Mouse (Mus musculus) kidney, postnatal 14 days (tissue): ENCODE results near the gene St6galnac3.

Experiments
- DNase-seq: peaks from one replicate; pipeline ENCODE4 v3.0.0; 2022; ENCODE audit warnings: mixed read lengths

Gene St6galnac3

DNA sequence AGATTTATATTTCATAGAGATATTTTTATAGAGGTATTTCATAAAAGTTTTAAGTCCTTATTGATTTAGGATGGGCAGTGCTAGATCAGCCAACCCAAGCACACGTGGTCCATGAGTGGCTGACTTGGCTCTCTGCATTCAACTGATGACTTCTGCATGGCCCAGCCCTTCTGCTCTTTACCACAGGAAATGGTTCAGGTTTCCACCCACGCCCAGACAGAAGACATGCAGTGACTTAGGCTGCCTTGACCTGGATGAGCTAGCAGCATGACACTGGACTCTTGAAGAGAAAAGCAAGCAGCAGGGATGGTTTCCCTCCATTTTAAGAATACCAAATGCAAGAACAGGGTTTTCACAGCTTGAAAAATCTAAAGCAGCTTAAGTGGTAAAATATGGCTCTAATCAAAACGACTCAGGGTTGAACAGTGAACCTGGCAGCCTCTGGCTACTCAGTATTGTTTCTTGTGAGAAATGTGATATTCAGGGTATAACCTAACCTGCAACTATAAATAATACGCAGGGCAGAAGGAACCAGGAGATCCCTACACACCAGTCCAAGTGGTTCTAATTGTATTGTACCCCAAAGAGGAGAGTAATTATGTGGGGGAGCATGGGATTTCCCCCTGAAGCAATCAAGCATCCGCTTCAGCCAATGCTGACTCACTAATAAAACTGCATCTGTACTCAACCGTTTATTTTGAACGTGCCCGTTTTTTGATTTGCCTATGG lies 448.7 kb downstream of the St6galnac3 start:
- DNase-seq = no peak

DNA sequence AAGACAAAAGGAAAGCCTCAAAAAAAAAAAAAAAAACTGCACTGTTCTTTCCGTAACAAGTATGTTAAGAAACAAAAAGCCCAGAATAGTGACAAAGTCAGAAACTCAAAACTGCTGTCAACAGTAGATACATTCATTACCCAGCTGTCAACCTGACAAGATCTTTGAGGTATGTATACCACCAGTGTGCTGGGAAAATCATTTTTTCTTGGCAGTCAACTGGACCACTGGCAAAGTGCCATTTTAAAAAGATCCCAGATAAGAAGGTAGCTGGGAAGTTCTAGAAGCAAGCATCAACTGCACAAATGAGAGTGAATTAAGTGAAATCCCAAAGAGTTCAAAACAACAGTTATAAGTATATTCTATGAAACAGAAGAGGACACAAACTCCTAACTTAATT lies 452.7 kb downstream of the St6galnac3 start:
- DNase-seq = peak; percentile 15

DNA sequence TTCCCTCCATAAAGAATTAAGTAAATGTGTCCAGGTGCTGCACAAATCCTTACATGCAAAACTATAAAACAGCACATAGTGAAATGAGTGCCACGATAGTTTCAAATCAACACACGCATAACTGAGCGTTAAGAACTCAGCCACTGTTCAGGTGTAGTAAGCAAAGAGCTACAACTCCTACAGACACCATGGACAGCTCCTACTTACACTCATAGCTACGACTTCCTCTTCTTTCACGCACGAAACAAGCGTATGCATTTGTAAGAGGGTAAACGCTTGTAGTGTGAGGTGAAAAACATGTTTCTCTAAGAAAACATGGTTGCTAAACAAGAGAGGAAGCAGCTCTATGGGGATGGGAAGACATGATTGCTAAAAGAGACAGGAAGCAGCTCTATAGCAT lies 457.6 kb downstream of the St6galnac3 start:
- no peak for DNase-seq

DNA sequence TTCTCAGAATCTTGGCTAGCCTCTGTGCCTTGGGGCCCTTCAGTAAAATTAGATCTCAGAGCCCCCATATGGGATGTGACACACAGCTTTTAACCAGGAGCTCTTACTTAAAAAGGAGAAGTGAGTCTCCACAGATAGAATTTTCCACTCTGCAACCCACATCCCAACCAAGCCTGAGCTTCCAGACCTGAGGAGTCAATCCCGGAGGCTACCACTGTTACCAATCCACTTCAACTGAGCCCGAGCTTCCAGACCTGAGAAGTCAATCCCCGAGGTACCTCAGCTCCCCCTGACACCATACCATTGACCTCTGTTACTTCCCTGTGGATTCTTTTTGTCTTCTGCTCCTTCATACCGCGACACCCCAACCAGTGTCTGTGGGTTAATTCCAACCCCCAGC lies 463.0 kb downstream of the St6galnac3 start:
- no peak for DNase-seq

DNA sequence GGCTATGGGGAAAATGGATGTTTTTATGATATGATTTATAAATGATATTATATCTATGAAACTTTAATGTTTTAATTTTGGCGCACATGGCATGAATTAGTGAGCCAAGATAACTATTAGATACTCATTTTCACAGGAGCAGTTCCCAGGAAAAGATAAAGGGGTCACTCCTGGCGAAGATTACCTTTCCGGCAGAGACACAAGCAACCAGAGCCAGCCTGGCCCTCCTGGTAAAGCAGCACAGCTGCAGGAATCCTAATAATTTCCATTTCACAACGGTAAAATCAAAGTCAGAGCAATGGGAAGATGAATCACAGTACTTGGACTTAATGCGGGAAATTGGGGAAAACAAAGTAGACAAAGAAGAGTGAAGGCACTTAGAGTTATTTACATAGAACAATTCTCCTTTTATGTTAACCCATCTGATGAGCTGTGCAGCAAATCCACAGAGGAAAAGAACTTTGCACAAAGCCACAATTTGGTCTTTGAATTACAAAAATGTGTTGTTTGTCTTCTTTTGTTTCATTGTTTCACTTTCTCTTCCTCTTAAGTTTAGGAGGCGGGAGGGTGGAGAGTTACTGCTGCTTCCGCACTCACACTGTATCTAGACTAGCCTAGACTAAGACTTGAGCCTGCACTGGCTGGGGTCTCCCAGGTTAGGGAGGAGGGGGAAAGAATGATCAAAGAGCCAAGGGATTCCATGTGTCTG lies 464.6 kb downstream of the St6galnac3 start:
- no peak for DNase-seq

DNA sequence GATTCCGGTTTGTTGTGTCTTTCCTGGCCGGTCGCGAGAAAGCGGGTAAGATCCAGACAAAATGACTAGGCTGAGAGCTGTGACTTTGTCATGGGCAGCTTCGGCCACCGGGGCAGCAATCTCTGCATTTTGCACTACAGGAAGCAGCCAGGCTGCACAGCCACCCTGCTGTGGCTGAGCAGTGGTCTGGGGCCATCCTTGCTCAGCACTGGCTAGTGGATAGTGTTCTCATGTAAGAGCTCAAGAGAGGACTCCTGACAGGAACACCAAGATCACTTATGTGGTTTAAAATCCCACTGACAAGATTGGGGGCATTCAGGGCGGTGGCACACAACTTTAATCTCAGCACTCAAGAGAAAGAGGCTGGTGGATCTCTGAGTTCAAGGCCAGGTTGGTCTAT lies 469.1 kb downstream of the St6galnac3 start:
- no peak for DNase-seq

DNA sequence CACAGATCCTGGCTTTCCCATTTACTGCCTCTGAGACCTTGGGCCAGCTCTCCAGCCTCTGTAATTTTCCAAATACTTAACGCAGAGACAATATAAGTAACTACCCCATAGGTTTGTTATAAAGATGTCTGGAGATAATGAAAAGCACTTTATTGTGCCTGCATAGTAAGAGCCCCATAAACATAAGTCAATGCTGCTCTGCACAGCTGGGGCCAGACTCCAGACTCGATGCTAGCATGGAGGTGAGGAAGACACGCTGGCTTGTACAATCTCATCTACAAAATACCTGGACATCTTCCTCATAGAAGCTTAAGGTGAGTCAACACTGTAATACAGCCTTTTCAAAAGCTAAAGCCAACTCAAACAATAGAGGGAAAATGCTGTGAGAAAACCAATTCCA lies 473.3 kb downstream of the St6galnac3 start:
- no peak for DNase-seq

DNA sequence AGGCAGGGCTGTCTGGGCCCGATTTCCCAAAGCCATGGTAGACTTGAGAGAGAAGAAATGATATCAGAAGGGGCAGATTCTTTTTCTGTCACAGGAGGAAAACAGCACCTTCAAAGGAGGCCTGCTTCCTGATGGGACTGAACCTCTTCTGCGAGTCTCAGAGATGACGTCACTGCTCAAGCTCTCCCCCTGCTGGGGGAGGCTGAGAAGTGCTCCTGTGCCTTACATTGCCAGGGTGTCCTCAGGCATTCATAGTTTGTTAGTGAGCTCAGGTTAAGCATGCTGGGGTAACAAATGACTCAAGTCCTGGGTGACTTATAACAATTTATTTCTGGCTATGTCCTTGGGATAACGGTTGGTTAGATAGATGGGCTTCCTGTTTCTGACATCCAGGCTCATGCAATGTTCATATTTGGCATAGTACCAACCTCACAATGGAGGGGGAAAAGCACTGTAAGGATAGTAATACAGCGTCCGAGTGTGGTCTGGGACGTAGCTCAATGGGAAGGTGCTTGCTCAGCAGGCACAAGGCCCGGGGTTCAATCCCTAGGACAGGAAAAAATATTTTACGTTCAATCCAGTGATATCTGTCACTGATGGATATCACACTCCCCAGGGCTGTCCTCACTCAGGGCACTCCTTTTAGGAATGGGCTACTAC lies 474.2 kb downstream of the St6galnac3 start:
- peak; percentile 78 for DNase-seq

DNA sequence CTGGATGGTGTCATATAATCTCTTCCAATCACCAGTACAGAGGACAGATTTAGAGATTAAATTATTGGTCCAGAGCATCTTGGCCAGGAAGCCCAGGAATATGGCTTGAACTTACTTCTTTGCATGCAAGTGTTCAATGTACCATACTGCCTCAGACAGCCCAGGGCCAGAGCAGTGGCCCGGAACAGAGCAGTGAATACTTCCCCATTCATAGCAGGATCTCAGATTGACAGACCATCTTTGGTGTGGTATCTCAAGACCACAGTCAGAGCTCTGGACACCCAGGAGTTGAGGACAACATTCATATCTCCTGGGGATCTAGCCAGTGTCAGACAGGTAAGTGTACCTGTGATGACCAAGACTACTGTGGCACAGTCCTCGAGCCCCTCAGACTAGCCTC lies 476.1 kb downstream of the St6galnac3 start:
- no peak for DNase-seq

DNA sequence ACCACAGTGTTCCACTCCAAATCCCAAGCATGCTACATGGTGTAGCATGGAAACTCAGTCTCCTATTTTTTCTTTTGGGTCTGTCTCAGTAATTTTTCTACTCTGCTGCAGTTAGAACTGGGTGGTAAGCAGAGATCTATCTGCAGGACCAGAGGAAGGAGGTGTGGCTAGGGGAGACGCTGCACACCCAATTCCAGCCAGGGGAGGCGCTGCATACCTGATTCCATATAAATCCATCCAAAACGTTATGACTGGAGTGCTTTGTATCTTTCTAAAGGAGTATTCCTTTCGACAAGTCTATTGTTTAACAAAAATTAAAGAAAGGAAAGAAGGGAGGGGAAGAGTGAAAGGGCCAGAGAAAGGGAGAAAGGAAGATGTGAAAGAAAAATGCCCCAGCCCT lies 476.9 kb downstream of the St6galnac3 start:
- DNase-seq = no peak

DNA sequence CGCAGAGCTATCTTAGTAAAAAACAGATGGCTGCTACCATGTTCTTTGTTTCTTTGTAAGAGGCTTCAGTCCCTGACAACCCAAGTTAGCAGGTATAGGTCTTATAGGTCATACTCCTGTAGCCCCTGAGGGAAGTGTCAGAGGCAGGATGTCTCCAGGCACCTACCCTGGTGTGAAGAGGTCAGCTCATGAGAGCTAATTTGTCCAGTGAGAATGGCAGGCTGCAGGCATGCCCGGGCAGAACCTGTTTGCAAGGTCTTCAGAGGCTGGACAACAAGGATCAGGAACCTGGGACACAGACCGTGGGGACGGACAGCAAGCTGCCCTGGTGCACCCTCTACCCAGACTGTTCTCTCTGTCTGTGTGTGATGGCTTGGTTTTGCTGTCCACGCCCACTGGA lies 482.4 kb downstream of the St6galnac3 start:
- DNase-seq = no peak

DNA sequence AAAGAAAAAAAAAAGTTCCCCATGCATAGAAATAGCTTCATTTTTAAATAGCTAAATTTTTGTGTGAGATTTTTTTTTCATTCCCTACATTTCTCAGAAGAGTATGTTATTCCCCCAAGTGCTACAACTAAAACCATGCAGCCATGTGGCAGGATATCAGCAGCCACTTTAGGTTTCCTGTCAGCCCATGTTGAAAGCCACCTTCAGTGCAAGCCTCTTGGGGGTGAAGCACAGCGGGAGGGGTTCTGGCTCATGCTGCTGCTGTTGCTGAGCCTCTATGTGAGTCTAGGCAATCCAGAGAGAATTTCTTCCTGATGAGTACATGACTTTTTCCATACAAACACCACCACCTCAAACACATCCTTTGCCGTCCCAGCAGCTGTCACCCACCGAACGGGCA lies 483.8 kb downstream of the St6galnac3 start:
- DNase-seq = no peak

DNA sequence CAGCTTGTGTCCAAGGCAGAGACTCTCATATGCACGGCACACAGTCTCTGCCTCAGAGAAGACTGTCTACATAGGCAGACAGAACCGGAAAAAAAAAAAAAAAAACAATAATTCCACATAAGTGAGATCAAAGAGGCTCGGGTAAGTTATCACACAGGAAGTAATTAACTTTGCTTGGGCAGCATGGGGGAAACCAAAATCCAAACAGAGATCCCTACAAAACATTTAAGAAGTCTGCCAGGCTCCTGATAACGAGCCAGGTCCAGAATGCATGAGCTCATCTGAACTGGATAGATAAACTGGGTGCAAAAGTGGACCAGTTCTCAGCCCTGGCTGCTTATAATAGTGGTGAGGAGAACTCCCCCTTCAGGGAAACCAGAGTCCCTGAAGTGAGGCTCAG lies 484.6 kb downstream of the St6galnac3 start:
- DNase-seq = no peak

DNA sequence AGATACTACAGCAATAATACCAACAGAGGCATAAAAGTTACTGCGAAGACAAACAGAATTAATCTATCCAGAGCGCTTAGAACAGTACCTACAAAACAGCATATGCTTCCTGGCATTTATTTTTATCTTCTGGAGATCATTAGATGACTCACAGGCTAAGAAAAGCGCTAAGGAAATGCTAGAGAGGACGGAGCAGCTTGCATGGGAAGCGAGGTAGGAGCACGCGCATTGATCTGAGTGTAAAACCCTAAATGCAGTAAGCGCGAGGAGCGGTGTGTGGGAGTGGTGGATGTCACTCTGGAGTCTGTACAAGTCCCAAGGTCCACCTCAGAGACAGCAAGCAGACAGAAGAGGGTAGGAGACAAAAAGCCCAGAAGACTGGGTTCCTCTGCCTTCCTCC lies 486.6 kb downstream of the St6galnac3 start:
- DNase-seq = no peak

DNA sequence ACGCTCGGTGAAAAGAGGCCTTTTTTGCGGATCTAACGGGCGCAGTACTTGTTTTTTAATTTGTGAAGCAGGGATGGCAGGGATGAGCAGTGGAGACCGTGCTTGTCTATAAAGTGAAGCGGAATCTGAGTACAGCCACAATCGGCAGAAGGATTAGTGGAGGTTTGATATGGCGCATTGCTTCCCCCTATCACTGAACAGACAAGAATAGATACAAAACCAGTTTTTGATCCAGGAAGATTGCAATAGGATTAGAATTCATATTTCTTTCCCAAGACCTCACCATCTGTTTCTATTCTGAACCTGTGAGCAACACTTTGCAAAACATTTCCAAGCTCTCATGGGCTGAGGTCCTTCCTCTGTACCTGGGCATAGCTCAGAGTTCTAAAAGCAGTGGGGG lies 488.7 kb downstream of the St6galnac3 start:
- DNase-seq = no peak

DNA sequence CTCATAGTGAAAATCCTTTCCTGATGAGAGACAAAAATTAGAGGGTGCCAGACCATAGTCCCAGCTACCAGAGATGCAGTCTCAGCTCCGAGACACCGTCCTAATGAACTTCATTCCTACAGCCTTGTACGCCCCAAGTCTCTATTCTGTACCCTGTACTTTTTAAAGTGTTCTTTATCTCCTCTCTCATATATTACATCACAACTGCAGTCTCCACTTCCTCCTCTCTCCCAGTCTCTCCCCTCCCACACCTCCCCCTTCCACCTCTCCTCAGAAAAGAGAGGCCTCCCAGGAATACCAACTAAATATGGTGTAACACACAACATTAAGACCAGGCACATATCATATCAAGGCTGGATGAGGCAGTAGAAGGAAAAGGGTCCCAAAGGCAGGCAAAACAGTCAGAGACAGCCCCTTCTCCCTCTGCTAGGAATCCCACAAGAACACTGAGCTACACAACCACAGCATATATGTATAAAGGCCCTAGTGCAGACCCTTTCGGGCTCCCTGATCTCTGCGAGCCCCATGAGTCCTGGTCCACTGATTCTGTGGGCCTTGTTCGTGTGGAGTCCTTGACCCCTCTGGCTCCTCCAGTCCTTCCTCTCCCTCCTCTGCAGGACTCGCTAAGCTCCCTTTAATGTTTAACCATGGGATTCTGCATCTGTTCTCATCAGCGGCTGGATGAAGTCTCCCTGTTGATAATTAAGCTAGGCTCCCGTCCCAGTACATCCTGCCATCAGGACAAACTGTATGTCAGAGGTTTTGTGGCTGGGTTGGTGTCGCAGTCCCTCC lies 502.2 kb downstream of the St6galnac3 start:
- peak; percentile 41 for DNase-seq

DNA sequence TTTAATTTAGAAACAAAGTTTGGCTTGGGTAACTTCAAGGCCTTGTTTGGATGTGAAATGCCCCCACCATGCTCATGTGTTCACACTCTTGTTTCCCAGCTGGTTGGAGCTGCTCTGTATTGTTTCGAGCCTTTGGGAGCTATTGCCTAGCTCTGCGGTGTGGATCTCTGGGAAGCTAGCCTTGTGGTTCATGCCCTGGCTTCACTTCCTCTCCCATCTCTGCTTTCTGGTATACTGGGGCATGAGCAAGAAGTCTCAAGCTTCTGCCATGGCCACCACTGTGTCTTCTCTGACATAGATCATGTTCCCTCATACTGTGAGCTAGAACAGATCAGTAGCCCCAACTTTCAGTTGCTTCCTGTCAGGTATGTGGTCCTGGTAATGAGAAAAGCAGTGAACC lies 505.6 kb downstream of the St6galnac3 start:
- no peak for DNase-seq

DNA sequence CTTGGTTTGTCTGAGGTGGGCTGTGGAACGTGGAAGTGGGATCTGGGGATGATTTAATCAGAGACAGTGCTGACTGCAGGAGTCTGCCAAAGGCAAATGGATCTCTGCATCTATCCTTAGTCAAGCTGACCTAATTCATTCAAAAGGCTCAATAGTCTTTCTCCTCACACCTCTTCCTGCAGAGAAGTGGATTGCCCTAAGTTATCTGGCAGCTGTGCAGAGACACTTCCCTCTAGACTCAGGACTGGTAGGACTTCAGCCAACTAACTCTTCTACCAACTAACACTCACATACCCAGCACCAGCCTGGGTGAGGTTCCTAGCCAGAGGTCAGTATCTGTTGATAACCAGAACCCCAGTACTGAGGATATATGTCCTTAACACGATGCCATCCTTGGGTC lies 516.8 kb downstream of the St6galnac3 start:
- no peak for DNase-seq

DNA sequence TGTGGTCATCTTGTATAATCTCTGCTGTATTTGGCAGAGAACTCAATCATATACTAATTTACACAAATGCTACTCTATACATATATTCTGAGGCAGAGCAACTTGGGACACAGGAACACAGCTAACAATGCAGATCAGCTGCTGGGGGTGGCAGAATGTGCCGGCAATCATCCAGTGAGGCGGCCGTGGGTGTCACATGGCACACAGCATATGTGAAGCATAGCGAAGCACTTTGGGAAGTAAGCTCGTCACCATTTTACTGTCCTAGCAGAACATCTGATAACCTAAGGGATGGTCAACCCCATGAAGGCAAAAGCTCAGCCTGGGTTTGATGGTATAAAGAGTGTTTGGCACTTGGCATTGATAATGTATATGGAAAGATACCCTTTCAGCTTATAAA lies 520.9 kb downstream of the St6galnac3 start:
- DNase-seq = no peak

DNA sequence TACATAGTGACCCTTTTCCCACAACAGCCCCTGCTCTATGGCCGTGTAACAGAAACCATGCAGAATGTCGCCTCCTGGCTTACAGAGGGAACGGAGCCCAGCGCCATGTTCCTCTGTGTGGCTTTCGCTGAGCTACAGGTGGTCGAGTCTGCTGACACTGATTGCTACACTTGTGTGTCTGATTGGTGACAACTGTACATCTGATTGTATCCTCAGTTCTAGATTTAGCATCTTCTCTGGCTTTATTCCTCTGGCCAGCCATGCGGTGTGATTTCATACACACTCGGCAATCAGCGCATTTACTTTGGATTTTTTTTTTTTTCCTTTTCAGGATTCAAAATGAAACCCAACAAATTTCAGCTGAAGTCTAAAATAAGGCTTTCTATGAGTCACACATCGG lies 523.1 kb downstream of the St6galnac3 start:
- DNase-seq = no peak

DNA sequence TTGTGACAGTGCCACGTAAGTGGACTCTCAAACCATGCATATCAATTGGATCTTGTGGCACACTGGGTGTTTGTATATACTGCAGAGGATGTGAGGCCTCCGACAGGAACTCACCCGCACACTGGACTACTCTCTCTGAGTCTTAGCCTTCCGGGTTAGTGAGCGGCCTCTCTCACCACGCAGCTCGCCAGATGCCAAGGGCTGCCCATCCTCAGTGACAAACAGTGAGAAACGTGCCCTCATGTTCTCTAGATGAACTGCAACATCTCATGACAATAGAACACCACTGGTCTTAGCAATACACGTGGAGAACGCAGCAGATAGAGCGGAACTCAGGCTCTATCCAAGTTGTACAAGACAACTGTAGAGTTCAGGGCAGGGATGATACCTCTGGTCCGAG lies 524.2 kb downstream of the St6galnac3 start:
- no peak for DNase-seq

DNA sequence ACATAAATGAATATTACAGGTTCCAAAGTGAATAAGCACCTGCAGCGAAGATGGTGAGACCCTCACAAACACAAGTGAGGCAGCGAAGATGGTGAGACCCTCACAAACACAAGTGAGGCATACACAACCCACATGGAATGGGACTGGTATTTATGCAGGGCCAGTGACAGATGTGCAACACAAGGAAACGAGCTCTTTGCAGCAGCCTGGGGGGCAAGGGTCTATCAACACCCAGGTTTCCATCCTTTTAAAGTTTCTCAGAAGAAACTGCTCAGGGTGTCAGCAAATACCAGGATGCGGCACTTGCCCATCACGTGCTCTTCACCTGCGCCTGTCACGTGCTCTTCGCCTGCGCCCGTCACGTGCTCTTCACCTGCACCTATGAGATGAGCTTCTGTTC lies 524.9 kb downstream of the St6galnac3 start:
- no peak for DNase-seq

DNA sequence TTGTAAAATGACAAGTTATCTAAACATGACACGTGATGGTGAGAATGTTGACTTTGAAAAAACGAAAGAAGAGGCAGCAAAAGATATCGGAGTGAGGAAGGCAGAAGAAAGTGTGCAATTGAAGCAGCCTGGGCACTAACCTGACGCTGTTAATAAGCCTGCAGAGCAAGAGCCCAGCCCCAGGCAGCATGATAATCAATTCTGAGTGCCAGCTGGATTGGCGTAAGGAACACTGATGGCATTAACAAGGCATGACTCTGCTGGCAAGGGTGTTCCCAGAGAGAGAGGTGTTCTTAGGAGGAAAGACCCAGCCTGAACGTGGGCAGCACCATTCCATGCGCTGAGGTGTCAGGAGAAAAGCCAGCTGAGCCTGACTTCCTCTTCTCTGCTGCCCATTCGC lies 525.7 kb downstream of the St6galnac3 start:
- DNase-seq = no peak
